Mouse (Mus musculus): ENCODE measurements around the gene Rnf167. TPM values are rescaled to one million over a fixed set of nuclear protein-coding genes. Genes with fewer than 3 reads are reported as not detected.
A peak's percentile ranks its signal among the peaks of the same experiment; 100 is the strongest.

Rnf167 gene
- polyA plus RNA-seq, 1 experiment = 44.0 TPM

GRCm38 (mm10) chr11:70623053-70623742 is 23.8 kb upstream of the Rnf167 start:
- Histone ChIP-seq H3K4me1 (ENCODE audit: control insufficient read depth, insufficient read depth, insufficient read length, low read length) (no peaks in the 10 kb centered on the region), H3K27ac (replicated peaks; ENCODE audit: low read depth, low read length) (no peak overlapping the region), H3K4me3 (ENCODE audit: insufficient read depth, low read depth, low read length) (no peak overlapping the region)

- no peak overlapping the region for H3K4me3 ChIP-seq (ENCODE audit: insufficient read depth, low read depth, low read length)
- H3K4me1 ChIP-seq (ENCODE audit: control insufficient read depth, insufficient read depth, insufficient read length, low read length) = no peaks in the 10 kb centered on the region
- no peak overlapping the region for H3K27ac ChIP-seq (replicated peaks; ENCODE audit: low read depth, low read length)
These were observed 21.6 kb upstream of the Rnf167 start for GRCm38 (mm10) chr11:70625473-70625872.

- H3K4me3 ChIP-seq (ENCODE audit: insufficient read depth, low read depth, low read length) = no peak overlapping the region
- no peaks in the 10 kb centered on the region for H3K4me1 ChIP-seq (ENCODE audit: control insufficient read depth, insufficient read depth, insufficient read length, low read length)
- no peak overlapping the region for H3K27ac ChIP-seq (replicated peaks; ENCODE audit: low read depth, low read length)
These were observed 20.2 kb upstream of the Rnf167 start for GRCm38 (mm10) chr11:70626877-70627276.

- no peak overlapping the region for H3K4me3 ChIP-seq (ENCODE audit: insufficient read depth, low read depth, low read length)
- H3K4me1 ChIP-seq (ENCODE audit: control insufficient read depth, insufficient read depth, insufficient read length, low read length) = no peaks in the 10 kb centered on the region
These were observed 18.6 kb upstream of the Rnf167 start for GRCm38 (mm10) chr11:70628431-70628830.

GRCm38 (mm10) chr11:70629557-70629956 is 17.5 kb upstream of the Rnf167 start:
- H3K27ac ChIP-seq (replicated peaks; ENCODE audit: low read depth, low read length) = no peak overlapping the region

More at GRCm38 (mm10) chr11:70628431-70628830, 18.6 kb upstream of the Rnf167 start:
- H3K27ac ChIP-seq (replicated peaks; ENCODE audit: low read depth, low read length) = no peak overlapping the region

GRCm38 (mm10) chr11:70630129-70630528 is 16.9 kb upstream of the Rnf167 start:
- no peaks in the 10 kb centered on the region for H3K4me1 ChIP-seq (ENCODE audit: control insufficient read depth, insufficient read depth, insufficient read length, low read length)
- H3K4me3 ChIP-seq (ENCODE audit: insufficient read depth, low read depth, low read length) = no peak overlapping the region
- no peak overlapping the region for H3K27ac ChIP-seq (replicated peaks; ENCODE audit: low read depth, low read length)

More at GRCm38 (mm10) chr11:70629557-70629956, 17.5 kb upstream of the Rnf167 start:
- Histone ChIP-seq H3K4me1 (ENCODE audit: control insufficient read depth, insufficient read depth, insufficient read length, low read length) (no peaks in the 10 kb centered on the region), H3K4me3 (ENCODE audit: insufficient read depth, low read depth, low read length) (no peak overlapping the region)

- no peaks in the 10 kb centered on the region for H3K4me1 ChIP-seq (ENCODE audit: control insufficient read depth, insufficient read depth, insufficient read length, low read length)
These were observed 11.4 kb upstream of the Rnf167 start for GRCm38 (mm10) chr11:70635601-70636000.

GRCm38 (mm10) chr11:70637764-70638163 is 9.3 kb upstream of the Rnf167 start:
- H3K27ac ChIP-seq (replicated peaks; ENCODE audit: low read depth, low read length) = no peak overlapping the region
- H3K4me3 ChIP-seq (ENCODE audit: insufficient read depth, low read depth, low read length) = no peak overlapping the region
- H3K4me1 ChIP-seq (ENCODE audit: control insufficient read depth, insufficient read depth, insufficient read length, low read length) = no peaks in the 10 kb centered on the region

More at GRCm38 (mm10) chr11:70635601-70636000, 11.4 kb upstream of the Rnf167 start:
- no peak overlapping the region for H3K4me3 ChIP-seq (ENCODE audit: insufficient read depth, low read depth, low read length)
- no peak overlapping the region for H3K27ac ChIP-seq (replicated peaks; ENCODE audit: low read depth, low read length)

GRCm38 (mm10) chr11:70638293-70638692 is 8.7 kb upstream of the Rnf167 start:
- Histone ChIP-seq H3K4me3 (ENCODE audit: insufficient read depth, low read depth, low read length) (no peak overlapping the region), H3K27ac (replicated peaks; ENCODE audit: low read depth, low read length) (no peak overlapping the region)

GRCm38 (mm10) chr11:70638714-70639278 is 8.2 kb upstream of the Rnf167 start, which contains the start of gene Gp1ba:
Gp1ba (plus strand) TSS chr11:70639122.
- no peak within 1 kb of the TSS for H3K4me3 ChIP-seq (ENCODE audit: insufficient read depth, low read depth, low read length)
- no peak within 1 kb of the TSS for H3K27ac ChIP-seq (replicated peaks; ENCODE audit: low read depth, low read length)
- no peaks in the 10 kb centered on the region for H3K4me1 ChIP-seq (ENCODE audit: control insufficient read depth, insufficient read depth, insufficient read length, low read length)

More at GRCm38 (mm10) chr11:70638293-70638692, 8.7 kb upstream of the Rnf167 start:
- H3K4me1 ChIP-seq (ENCODE audit: control insufficient read depth, insufficient read depth, insufficient read length, low read length) = no peaks in the 10 kb centered on the region

GRCm38 (mm10) chr11:70639976-70640375 is 7.1 kb upstream of the Rnf167 start:
- H3K27ac ChIP-seq (replicated peaks; ENCODE audit: low read depth, low read length) = no peak overlapping the region

GRCm38 (mm10) chr11:70641241-70641640 is 5.8 kb upstream of the Rnf167 start:
- no peak overlapping the region for H3K27ac ChIP-seq (replicated peaks; ENCODE audit: low read depth, low read length)
- H3K4me1 ChIP-seq (ENCODE audit: control insufficient read depth, insufficient read depth, insufficient read length, low read length) = peaks cover 7% of the 10 kb centered on the region
- H3K4me3 ChIP-seq (ENCODE audit: insufficient read depth, low read depth, low read length) = no peak overlapping the region

More at GRCm38 (mm10) chr11:70639976-70640375, 7.1 kb upstream of the Rnf167 start:
- Histone ChIP-seq H3K4me3 (ENCODE audit: insufficient read depth, low read depth, low read length) (no peak overlapping the region), H3K4me1 (ENCODE audit: control insufficient read depth, insufficient read depth, insufficient read length, low read length) (no peaks in the 10 kb centered on the region)

- Histone ChIP-seq H3K4me1 (ENCODE audit: control insufficient read depth, insufficient read depth, insufficient read length, low read length) (peaks cover 8% of the 10 kb centered on the region), H3K27ac (replicated peaks; ENCODE audit: low read depth, low read length) (no peak overlapping the region), H3K4me3 (ENCODE audit: insufficient read depth, low read depth, low read length) (no peak overlapping the region)
These were observed 4.0 kb upstream of the Rnf167 start for GRCm38 (mm10) chr11:70643051-70643450.

GRCm38 (mm10) chr11:70644564-70645103 is 2.4 kb upstream of the Rnf167 start:
- H3K4me1 ChIP-seq (ENCODE audit: control insufficient read depth, insufficient read depth, insufficient read length, low read length) = peaks cover 8% of the 10 kb centered on the region
- H3K27ac ChIP-seq (replicated peaks; ENCODE audit: low read depth, low read length) = no peak overlapping the region
- H3K4me3 ChIP-seq (ENCODE audit: insufficient read depth, low read depth, low read length) = no peak overlapping the region

- Histone ChIP-seq H3K4me3 (ENCODE audit: insufficient read depth, low read depth, low read length) (peak overlapping the region; percentile 97), H3K4me1 (ENCODE audit: control insufficient read depth, insufficient read depth, insufficient read length, low read length) (peaks cover 8% of the 10 kb centered on the region), H3K27ac (replicated peaks; ENCODE audit: low read depth, low read length) (no peak overlapping the region)
These were observed 1.4 kb upstream of the Rnf167 start for GRCm38 (mm10) chr11:70645461-70646258.

Data from brown adipose tissue, adult 24 weeks (tissue).